Mouse (Mus musculus) CD8-positive naive resting alpha-beta T cell, adult 57 days (primary cell): ENCODE measurements around the gene Ifit3. TPM values are rescaled to one million over a fixed set of nuclear protein-coding genes. Genes with fewer than 3 reads are reported as not detected.

Experiments
- total RNA-seq: library from RNA; stranded (reverse); gene quantifications from one replicate; pipeline ENCODE4 v1.2.4, GENCODE M21; 2023

The Ifit3 gene
- 13.0 TPM for total RNA-seq

DNA sequence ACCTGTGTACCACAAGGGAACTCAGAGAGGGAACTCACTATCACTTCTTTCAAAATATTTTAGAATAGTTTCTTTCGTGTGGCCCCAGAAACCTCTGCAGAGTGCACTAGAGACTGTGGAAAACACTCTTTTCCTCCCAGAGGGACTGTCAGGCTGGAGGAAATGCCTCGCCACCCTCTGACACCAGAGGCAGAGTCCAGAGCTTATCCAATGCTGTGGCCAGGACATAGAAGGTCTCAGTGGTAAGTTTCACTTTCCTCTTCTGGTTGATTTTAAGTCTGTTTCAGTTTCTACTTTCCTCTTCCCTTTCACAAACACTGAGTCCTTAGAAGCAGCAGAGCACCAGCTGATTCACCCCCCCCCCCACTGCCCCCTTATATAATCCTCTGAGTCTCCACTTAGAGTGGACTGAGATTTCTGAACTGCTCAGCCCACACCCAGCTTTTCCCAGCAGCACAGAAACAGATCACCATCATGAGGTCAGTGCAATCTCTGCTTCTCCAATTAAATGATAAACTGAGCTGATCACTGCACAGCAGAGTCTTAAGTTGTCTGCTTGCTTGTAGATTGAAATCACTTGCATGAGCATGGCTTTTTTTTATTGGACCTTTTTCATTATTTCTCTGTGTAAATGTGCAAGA is at the start of gene Ifit3:
TSS of gene Ifit3 (plus strand) at position 406 of the 641 bp plus-strand sequence.

GRCm38 (mm10) chr19:34550534-34551223 is 32.7 kb upstream of the Ifit3 start, which contains the start of gene Ifit2:
Gene Ifit2 (plus strand): TSS chr19:34550694.

GRCm38 (mm10) chr19:34601888-34602287 is 18.6 kb downstream of the Ifit3 start, which contains the start of gene Ifit1bl1:
Gene Ifit1bl1 (minus strand): TSS chr19:34601956.

GRCm38 (mm10) chr19:34607237-34608051 is 24.1 kb downstream of the Ifit3 start, which contains the start of gene Ifit3b:
Gene Ifit3b (plus strand): TSS chr19:34607970.

Other genes starting within 250 kb of the Ifit3 start
- not detected for gene Ch25h, start 108.4 kb upstream of the Ifit3 start, total RNA-seq
- 60.3 TPM for gene Lipa, start 56.1 kb upstream of the Ifit3 start, total RNA-seq
- gene Ifit2, start 32.8 kb upstream of the Ifit3 start, total RNA-seq, result 12.0 TPM
- 13.1 TPM for gene Ifit1bl1, start 18.4 kb downstream of the Ifit3 start, total RNA-seq
- 5.5 TPM for gene Ifit3b, start 24.4 kb downstream of the Ifit3 start, total RNA-seq
- gene Ifit1bl2, start 57.2 kb downstream of the Ifit3 start, total RNA-seq, result 0.40 TPM
- 13.0 TPM for gene Ifit1, start 57.3 kb downstream of the Ifit3 start, total RNA-seq
- not detected for gene Slc16a12, start 163.8 kb downstream of the Ifit3 start, total RNA-seq